Mouse (Mus musculus) embryonic facial prominence, embryonic 12.5 days (tissue): Measurements from ENCODE around the gene Nos1ap. TPM values are rescaled to one million over a fixed set of nuclear protein-coding genes. Genes with fewer than 3 reads are reported as not detected.

ENCODE experiments used
- ATAC-seq: fragments of 200-750 bp; cut with Nextera tagmentation; 2 replicates; pipeline ENCODE4 v1.8.0; 2017; ENCODE audit not compliant: insufficient number of reproducible peaks, insufficient read depth, low FRiP score, low TSS enrichment
- H3K27ac ChIP-seq: fragments of 300-500 bp; sonication (generic); 2 replicates; pipeline ENCODE4 v1.5.1; 2016; ENCODE audit warnings: mild to moderate bottlenecking
- H3K27me3 ChIP-seq: fragments of 300-500 bp; sonication (generic); 2 replicates; pipeline ENCODE4 v1.6.1; 2016; ENCODE audit warnings: mild to moderate bottlenecking, moderate library complexity
- H3K36me3 ChIP-seq: fragments of 300-500 bp; sonication (generic); 2 replicates; pipeline ENCODE4 v1.6.1; 2016; ENCODE audit warnings: mild to moderate bottlenecking
- H3K4me1 ChIP-seq: fragments of 300-500 bp; sonication (generic); 2 replicates; pipeline ENCODE4 v1.6.1; 2016
- H3K4me2 ChIP-seq: fragments of 300-500 bp; sonication (generic); replicated peaks from 2 replicates; pipeline ENCODE4 v1.6.1; 2016; ENCODE audit warnings: mild to moderate bottlenecking, moderate library complexity
- H3K4me3 ChIP-seq: fragments of 300-500 bp; sonication (generic); 2 replicates; pipeline ENCODE4 v1.5.1; 2016; ENCODE audit warnings: mild to moderate bottlenecking
- H3K9ac ChIP-seq: fragments of 300-500 bp; sonication (generic); 2 replicates; pipeline ENCODE4 v1.6.1; 2016; ENCODE audit warnings: mild to moderate bottlenecking, moderate library complexity
- H3K9me3 ChIP-seq: fragments of 300-500 bp; sonication (generic); 2 replicates; pipeline ENCODE4 v1.6.1; 2016; ENCODE audit warnings: mild to moderate bottlenecking, moderate library complexity
- WGBS: fragments of 180-500 bp; shearing (Covaris S2); methylation state at CpG from one replicate; pipeline ENCODE4 v1.1.7; 2016; 5-methylcytosine and 5-hydroxymethylcytosine counted together
- polyA plus RNA-seq: library from polyadenylated mRNA; unstranded; fragments of >200 nt; fragmentation: Nextera tagmentation; extraction: Ambion mirVana; gene quantifications from 2 replicates; pipeline ENCODE4 v1.2.1, GENCODE M21; 2016

Nos1ap gene
- polyA plus RNA-seq, 1 experiment from 2014 or later: 10.9 TPM

DNA sequence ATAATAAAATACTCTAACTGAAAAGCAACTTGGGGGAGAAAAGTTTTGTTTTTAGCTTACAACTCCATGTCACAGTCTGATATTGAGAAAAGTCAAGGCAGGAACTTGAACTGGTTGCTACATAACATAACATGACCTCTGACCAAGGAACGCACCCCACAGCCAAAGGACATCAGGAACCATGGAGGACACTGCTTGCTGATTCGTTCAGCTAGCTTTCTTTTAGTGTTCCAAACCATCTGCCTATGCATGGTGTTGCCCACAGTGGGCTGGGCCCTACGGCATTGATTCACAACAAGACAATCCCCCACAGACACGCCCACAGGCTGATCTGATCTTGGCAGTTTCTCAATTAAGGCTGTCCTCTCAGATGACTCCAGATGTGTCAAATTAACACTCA, 167.5 kb downstream of the Nos1ap start:
- Histone ChIP-seq H3K27me3 (no peaks in the 10 kb centered on the region), H3K4me1 (no peaks in the 10 kb centered on the region), H3K27ac (no peak overlapping the region), H3K9ac (no peak overlapping the region), H3K36me3 (no peaks in the 10 kb centered on the region), H3K4me3 (no peak overlapping the region), H3K4me2 (no peak overlapping the region), H3K9me3 (no peaks in the 10 kb centered on the region)
- no peak for ATAC-seq
- 84% methylated on average over 4 of the region's 4 CpGs for WGBS

GRCm38 (mm10) chr1:170419961-170420360, 169.7 kb downstream of the Nos1ap start:
- no peaks in the 10 kb centered on the region for H3K9me3 ChIP-seq
- ATAC-seq: no peak
- H3K4me2 ChIP-seq: no peak overlapping the region
- no peak overlapping the region for H3K27ac ChIP-seq
- 79% methylated on average over 3 of the region's 3 CpGs for WGBS
- H3K9ac ChIP-seq: no peak overlapping the region
- no peaks in the 10 kb centered on the region for H3K4me1 ChIP-seq
- H3K4me3 ChIP-seq: no peak overlapping the region
- no peaks in the 10 kb centered on the region for H3K36me3 ChIP-seq
- H3K27me3 ChIP-seq: no peaks in the 10 kb centered on the region

DNA sequence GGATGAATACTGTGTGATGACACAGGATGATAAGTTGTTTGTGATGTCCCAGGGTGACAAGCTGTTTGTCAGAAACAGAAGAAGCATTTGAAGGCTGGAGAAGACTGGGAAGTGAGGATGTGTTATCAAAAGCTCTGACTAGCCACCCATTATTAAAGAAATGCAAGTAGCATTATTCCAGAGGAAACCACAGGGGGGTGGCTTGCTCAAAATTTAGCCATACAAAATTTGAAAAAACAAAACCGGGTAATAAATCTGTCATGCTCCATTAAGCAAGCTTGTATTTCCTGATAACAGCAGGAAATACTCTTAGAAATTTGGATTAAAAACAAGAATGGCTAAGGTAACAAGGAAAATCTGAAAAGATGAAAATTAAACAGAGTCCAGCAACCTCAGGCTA, 171.5 kb downstream of the Nos1ap start:
- Histone ChIP-seq H3K4me3 (no peak overlapping the region), H3K4me2 (no peak overlapping the region), H3K4me1 (no peaks in the 10 kb centered on the region), H3K9ac (no peak overlapping the region), H3K27ac (no peak overlapping the region), H3K36me3 (no peaks in the 10 kb centered on the region), H3K27me3 (no peaks in the 10 kb centered on the region), H3K9me3 (no peaks in the 10 kb centered on the region)
- ATAC-seq: no peak
- WGBS: 71% methylated on average over 1 of the region's 1 CpGs

GRCm38 (mm10) chr1:170416967-170417366, 172.7 kb downstream of the Nos1ap start:
- H3K4me1 ChIP-seq: no peaks in the 10 kb centered on the region
- no peak overlapping the region for H3K4me3 ChIP-seq
- 55% methylated on average over 2 of the region's 2 CpGs for WGBS
- H3K27ac ChIP-seq: no peak overlapping the region
- H3K9me3 ChIP-seq: no peaks in the 10 kb centered on the region
- no peak for ATAC-seq
- H3K9ac ChIP-seq: no peak overlapping the region
- H3K4me2 ChIP-seq: no peak overlapping the region
- H3K36me3 ChIP-seq: no peaks in the 10 kb centered on the region
- no peaks in the 10 kb centered on the region for H3K27me3 ChIP-seq

DNA sequence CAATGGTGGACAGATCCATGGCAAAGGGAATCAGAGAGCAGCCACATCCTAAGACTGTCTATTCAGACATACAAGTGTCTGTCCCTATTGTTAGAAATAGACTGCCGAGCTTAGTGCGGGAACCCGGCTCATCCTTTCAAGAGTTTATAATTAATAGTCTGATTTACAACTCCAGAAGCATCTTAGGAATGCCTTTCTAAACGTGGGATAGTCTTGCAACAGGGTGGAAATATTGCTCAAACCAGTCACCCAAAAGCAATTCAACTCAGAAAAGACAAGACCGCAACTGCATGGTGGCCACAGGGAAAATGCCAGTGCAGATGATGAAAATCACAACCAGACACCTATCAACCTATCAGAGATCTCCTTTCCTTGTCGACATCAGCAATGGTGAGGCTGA, 173.5 kb downstream of the Nos1ap start:
- no peak overlapping the region for H3K4me2 ChIP-seq
- no peak for ATAC-seq
- no peaks in the 10 kb centered on the region for H3K4me1 ChIP-seq
- 67% methylated on average over 6 of the region's 6 CpGs for WGBS
- no peaks in the 10 kb centered on the region for H3K36me3 ChIP-seq
- no peaks in the 10 kb centered on the region for H3K9me3 ChIP-seq
- no peak overlapping the region for H3K27ac ChIP-seq
- no peak overlapping the region for H3K4me3 ChIP-seq
- no peaks in the 10 kb centered on the region for H3K27me3 ChIP-seq
- H3K9ac ChIP-seq: no peak overlapping the region

GRCm38 (mm10) chr1:170415395-170415794, 174.3 kb downstream of the Nos1ap start:
- Histone ChIP-seq H3K27me3 (no peaks in the 10 kb centered on the region), H3K4me1 (peaks cover 2% of the 10 kb centered on the region; the same call in 1 of the 2 replicates), H3K9ac (no peak overlapping the region), H3K4me2 (no peak overlapping the region), H3K9me3 (no peaks in the 10 kb centered on the region), H3K36me3 (no peaks in the 10 kb centered on the region), H3K27ac (no peak overlapping the region), H3K4me3 (no peak overlapping the region)
- no peak for ATAC-seq
- 82% methylated on average over 3 of the region's 3 CpGs for WGBS

GRCm38 (mm10) chr1:170410402-170411191, 179.1 kb downstream of the Nos1ap start:
- H3K4me3 ChIP-seq: no peak overlapping the region
- H3K4me1 ChIP-seq: peaks cover 12% of the 10 kb centered on the region; the same call in 1 of the 2 replicates
- H3K9ac ChIP-seq: no peak overlapping the region
- ATAC-seq: no peak
- H3K9me3 ChIP-seq: no peaks in the 10 kb centered on the region
- 79% methylated on average over 8 of the region's 8 CpGs for WGBS
- H3K4me2 ChIP-seq: no peak overlapping the region
- H3K27ac ChIP-seq: no peak overlapping the region
- no peaks in the 10 kb centered on the region for H3K36me3 ChIP-seq
- H3K27me3 ChIP-seq: no peaks in the 10 kb centered on the region

DNA sequence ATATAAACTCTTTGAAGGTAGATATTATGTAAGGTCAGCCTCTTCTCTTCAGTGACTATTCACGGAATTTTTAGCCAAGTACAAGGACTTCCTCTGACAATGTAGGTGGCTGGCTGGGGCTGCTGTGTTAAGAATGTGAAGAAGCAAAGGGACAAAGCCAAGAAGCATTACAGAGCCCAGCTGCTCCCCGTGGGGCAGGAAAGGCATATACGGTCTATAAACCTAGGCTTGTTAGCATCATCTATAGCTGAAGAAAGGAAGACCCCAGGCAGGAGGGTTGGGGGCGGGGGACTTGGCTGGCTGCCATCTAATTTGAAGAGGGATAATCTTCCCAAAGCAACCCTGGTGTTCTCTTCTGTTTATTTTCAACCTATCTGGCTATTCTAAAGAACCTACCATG, 180.6 kb downstream of the Nos1ap start:
- Histone ChIP-seq H3K9ac (no peak overlapping the region), H3K27me3 (no peaks in the 10 kb centered on the region), H3K4me2 (no peak overlapping the region), H3K4me3 (no peak overlapping the region), H3K36me3 (no peaks in the 10 kb centered on the region), H3K9me3 (no peaks in the 10 kb centered on the region), H3K4me1 (peaks cover 12% of the 10 kb centered on the region; the same call in 1 of the 2 replicates), H3K27ac (no peak overlapping the region)
- no peak for ATAC-seq
- WGBS: 50% methylated on average over 4 of the region's 4 CpGs

GRCm38 (mm10) chr1:170406921-170407320, 182.7 kb downstream of the Nos1ap start:
- Histone ChIP-seq H3K4me2 (no peak overlapping the region), H3K36me3 (no peaks in the 10 kb centered on the region), H3K27me3 (no peaks in the 10 kb centered on the region), H3K4me3 (no peak overlapping the region), H3K4me1 (peaks cover 12% of the 10 kb centered on the region; the same call in 1 of the 2 replicates), H3K9me3 (no peaks in the 10 kb centered on the region), H3K27ac (no peak overlapping the region), H3K9ac (no peak overlapping the region)
- ATAC-seq: no peak
- 80% methylated on average over 8 of the region's 8 CpGs for WGBS

GRCm38 (mm10) chr1:170405152-170405551, 184.5 kb downstream of the Nos1ap start:
- no peak overlapping the region for H3K4me2 ChIP-seq
- H3K36me3 ChIP-seq: no peaks in the 10 kb centered on the region
- no peaks in the 10 kb centered on the region for H3K27me3 ChIP-seq
- H3K4me1 ChIP-seq: peaks cover 9% of the 10 kb centered on the region; the same call in 1 of the 2 replicates
- no peaks in the 10 kb centered on the region for H3K9me3 ChIP-seq
- no peak overlapping the region for H3K27ac ChIP-seq
- WGBS: 86% methylated on average over 2 of the region's 2 CpGs
- no peak overlapping the region for H3K4me3 ChIP-seq
- ATAC-seq: no peak
- no peak overlapping the region for H3K9ac ChIP-seq

- H3K4me2 ChIP-seq: no peak overlapping the region
- H3K9me3 ChIP-seq: no peaks in the 10 kb centered on the region
- H3K36me3 ChIP-seq: no peaks in the 10 kb centered on the region
- ATAC-seq: no peak
- WGBS: 68% methylated on average over 4 of the region's 4 CpGs
- H3K4me3 ChIP-seq: no peak overlapping the region
- H3K27ac ChIP-seq: no peak overlapping the region
- no peak overlapping the region for H3K9ac ChIP-seq
- H3K4me1 ChIP-seq: no peaks in the 10 kb centered on the region
- no peaks in the 10 kb centered on the region for H3K27me3 ChIP-seq
Measured at GRCm38 (mm10) chr1:170402682-170403081, 187.0 kb downstream of the Nos1ap start.

- Histone ChIP-seq H3K4me2 (no peak overlapping the region), H3K4me3 (no peak overlapping the region), H3K4me1 (no peaks in the 10 kb centered on the region), H3K36me3 (no peaks in the 10 kb centered on the region), H3K27me3 (no peaks in the 10 kb centered on the region), H3K9me3 (no peaks in the 10 kb centered on the region), H3K9ac (no peak overlapping the region), H3K27ac (no peak overlapping the region)
- ATAC-seq: no peak
- WGBS: 91% methylated on average over 4 of the region's 4 CpGs
Measured at GRCm38 (mm10) chr1:170398866-170399265, 190.8 kb downstream of the Nos1ap start.
